Mouse (Mus musculus) ovary, adult 18-20 months (tissue): ENCODE results near the gene Cend1.

Experiments
- DNase-seq: peaks from one replicate; pipeline ENCODE4 v3.0.0; 2022; ENCODE audit warnings: low spot score, mixed read lengths

Gene Cend1

GRCm38 (mm10) chr7:141443081-141443821, 14.0 kb upstream of the Cend1 start:
- no peak for DNase-seq

- DNase-seq: no peak
Observed at GRCm38 (mm10) chr7:141442199-141442598, 12.9 kb upstream of the Cend1 start.

- DNase-seq: no peak
Observed at GRCm38 (mm10) chr7:141441460-141441859, 12.2 kb upstream of the Cend1 start.

GRCm38 (mm10) chr7:141440613-141441012, 11.3 kb upstream of the Cend1 start:
- DNase-seq: no peak

GRCm38 (mm10) chr7:141439811-141440210, 10.5 kb upstream of the Cend1 start:
- no peak for DNase-seq

- DNase-seq: no peak
Observed at GRCm38 (mm10) chr7:141439140-141439679, 9.9 kb upstream of the Cend1 start.

GRCm38 (mm10) chr7:141438201-141438968, 9.1 kb upstream of the Cend1 start:
- DNase-seq: no peak

- DNase-seq: no peak
Observed at GRCm38 (mm10) chr7:141437178-141438120, 8.2 kb upstream of the Cend1 start, which contains the start of gene Slc25a22. Slc25a22 (minus strand) TSS chr7:141437892.

GRCm38 (mm10) chr7:141436523-141436892, 7.2 kb upstream of the Cend1 start:
- DNase-seq: no peak

- no peak for DNase-seq
Observed at GRCm38 (mm10) chr7:141435856-141436522, 6.7 kb upstream of the Cend1 start.

GRCm38 (mm10) chr7:141435129-141435855, 6.0 kb upstream of the Cend1 start:
- DNase-seq: no peak

GRCm38 (mm10) chr7:141434464-141434863, 5.2 kb upstream of the Cend1 start:
- no peak for DNase-seq

GRCm38 (mm10) chr7:141433517-141434400, 4.5 kb upstream of the Cend1 start:
- no peak for DNase-seq

- peak; percentile 77 for DNase-seq
Observed at GRCm38 (mm10) chr7:141432741-141433516, 3.6 kb upstream of the Cend1 start.

GRCm38 (mm10) chr7:141432186-141432611, 2.9 kb upstream of the Cend1 start:
- no peak for DNase-seq

- DNase-seq: no peak
Observed at GRCm38 (mm10) chr7:141431434-141432185, 2.3 kb upstream of the Cend1 start.

GRCm38 (mm10) chr7:141430585-141431240, 1.4 kb upstream of the Cend1 start:
- DNase-seq: no peak
